Mouse (Mus musculus) neural tube, embryonic 13.5 days (tissue): ENCODE data around the gene Midn. TPM values are rescaled to one million over a fixed set of nuclear protein-coding genes. Genes with fewer than 3 reads are reported as not detected.

Experiments
- ATAC-seq: fragments of 200-750 bp; cut with Nextera tagmentation; 2 replicates; pipeline ENCODE4 v1.8.0; 2017; ENCODE audit warnings: low read depth, mild to moderate bottlenecking, moderate TSS enrichment, moderate library complexity
- H3K27ac ChIP-seq: fragments of 300-500 bp; sonication (generic); replicated peaks from 2 replicates; pipeline ENCODE4 v1.5.1; 2015; ENCODE audit warnings: moderate library complexity, mild to moderate bottlenecking, inconsistent platforms
- H3K27me3 ChIP-seq: fragments of 300-500 bp; sonication (generic); 2 replicates; pipeline ENCODE4 v1.6.1; 2015; ENCODE audit warnings: mild to moderate bottlenecking, inconsistent platforms
- H3K36me3 ChIP-seq: fragments of 300-500 bp; sonication (generic); 2 replicates; pipeline ENCODE4 v1.6.1; 2015; ENCODE audit warnings: mild to moderate bottlenecking, inconsistent platforms
- H3K4me1 ChIP-seq: fragments of 300-500 bp; sonication (generic); replicated peaks from 2 replicates; pipeline ENCODE4 v1.6.1; 2015; ENCODE audit warnings: inconsistent platforms
- H3K4me2 ChIP-seq: fragments of 300-500 bp; sonication (generic); 2 replicates; pipeline ENCODE4 v1.6.1; 2015; ENCODE audit warnings: inconsistent platforms, mild to moderate bottlenecking, moderate library complexity
- H3K4me3 ChIP-seq: fragments of 300-500 bp; sonication (generic); 2 replicates; pipeline ENCODE4 v1.5.1; 2015; ENCODE audit warnings: mild to moderate bottlenecking, inconsistent platforms
- H3K9ac ChIP-seq: fragments of 300-500 bp; sonication (generic); 2 replicates; pipeline ENCODE4 v1.6.1; 2015; ENCODE audit warnings: moderate library complexity, mild to moderate bottlenecking, inconsistent platforms
- H3K9me3 ChIP-seq: fragments of 300-500 bp; sonication (generic); 2 replicates; pipeline ENCODE4 v1.6.1; 2016; ENCODE audit warnings: inconsistent platforms
- WGBS: fragments of 180-500 bp; shearing (Covaris S2); methylation state at CpG from one replicate; pipeline ENCODE4 v1.1.7; 2015; 5-methylcytosine and 5-hydroxymethylcytosine counted together
- polyA plus RNA-seq: library from polyadenylated mRNA; unstranded; fragments of >200 nt; fragmentation: Nextera tagmentation; extraction: Ambion mirVana; gene quantifications from 2 replicates; pipeline ENCODE4 v1.2.1, GENCODE M21; 2015

The Midn gene
- polyA plus RNA-seq, 1 experiment from 2014 or later = 31.0 TPM

DNA sequence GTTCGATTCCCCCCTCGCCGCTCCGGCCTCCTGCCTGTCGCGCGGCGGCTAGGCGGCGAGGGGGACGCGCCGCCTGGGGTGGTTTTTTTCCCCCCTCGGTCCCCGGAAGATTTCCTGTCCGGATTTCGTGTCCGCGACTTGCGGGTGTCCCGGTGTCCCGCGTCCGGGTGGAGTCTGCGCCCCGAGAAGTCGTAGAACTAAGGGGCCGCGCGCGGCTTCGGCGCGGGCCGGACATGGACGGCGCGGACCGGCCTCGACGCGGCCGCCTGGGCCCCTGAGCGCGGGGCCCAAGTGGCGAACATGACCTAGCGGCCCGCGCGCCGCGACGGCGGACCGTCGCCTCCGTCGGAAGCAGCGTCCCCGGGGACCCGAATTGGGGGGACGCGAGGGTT lies 32.1 kb upstream of the Midn start:
- Histone ChIP-seq H3K27me3 (no peaks in the 10 kb centered on the region), H3K4me1 (peaks cover 54% of the 10 kb centered on the region), H3K9ac (peak overlapping the region; percentile 91), H3K9me3 (no peaks in the 10 kb centered on the region), H3K27ac (peak overlapping the region; percentile 83), H3K4me2 (peak overlapping the region; percentile 91), H3K4me3 (peak overlapping the region; percentile 69), H3K36me3 (peaks cover 11% of the 10 kb centered on the region)
- WGBS = under 1% methylated on average over 63 of the region's 63 CpGs
- no peak for ATAC-seq

DNA sequence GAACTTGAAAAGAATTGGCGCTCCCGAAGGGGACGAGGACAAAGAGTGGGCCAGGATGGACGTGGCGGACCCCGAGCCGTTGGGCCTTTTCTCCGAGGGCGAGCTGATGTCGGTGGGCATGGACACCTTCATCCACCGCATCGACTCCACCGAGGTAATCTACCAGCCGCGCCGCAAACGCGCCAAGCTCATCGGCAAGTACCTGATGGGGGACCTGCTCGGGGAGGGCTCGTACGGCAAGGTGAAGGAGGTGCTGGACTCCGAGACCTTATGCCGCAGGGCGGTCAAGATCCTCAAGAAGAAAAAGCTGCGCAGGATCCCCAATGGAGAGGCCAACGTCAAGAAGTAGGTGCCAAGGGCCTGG lies 31.5 kb upstream of the Midn start:
- Histone ChIP-seq H3K9ac (peak overlapping the region; percentile 91), H3K27me3 (no peaks in the 10 kb centered on the region), H3K4me2 (peak overlapping the region; percentile 91), H3K9me3 (no peaks in the 10 kb centered on the region), H3K36me3 (peaks cover 15% of the 10 kb centered on the region), H3K4me1 (peaks cover 54% of the 10 kb centered on the region), H3K27ac (peak overlapping the region; percentile 33), H3K4me3 (peak overlapping the region; percentile 69)
- no peak for ATAC-seq
- under 1% methylated on average over 27 of the region's 27 CpGs for WGBS

DNA sequence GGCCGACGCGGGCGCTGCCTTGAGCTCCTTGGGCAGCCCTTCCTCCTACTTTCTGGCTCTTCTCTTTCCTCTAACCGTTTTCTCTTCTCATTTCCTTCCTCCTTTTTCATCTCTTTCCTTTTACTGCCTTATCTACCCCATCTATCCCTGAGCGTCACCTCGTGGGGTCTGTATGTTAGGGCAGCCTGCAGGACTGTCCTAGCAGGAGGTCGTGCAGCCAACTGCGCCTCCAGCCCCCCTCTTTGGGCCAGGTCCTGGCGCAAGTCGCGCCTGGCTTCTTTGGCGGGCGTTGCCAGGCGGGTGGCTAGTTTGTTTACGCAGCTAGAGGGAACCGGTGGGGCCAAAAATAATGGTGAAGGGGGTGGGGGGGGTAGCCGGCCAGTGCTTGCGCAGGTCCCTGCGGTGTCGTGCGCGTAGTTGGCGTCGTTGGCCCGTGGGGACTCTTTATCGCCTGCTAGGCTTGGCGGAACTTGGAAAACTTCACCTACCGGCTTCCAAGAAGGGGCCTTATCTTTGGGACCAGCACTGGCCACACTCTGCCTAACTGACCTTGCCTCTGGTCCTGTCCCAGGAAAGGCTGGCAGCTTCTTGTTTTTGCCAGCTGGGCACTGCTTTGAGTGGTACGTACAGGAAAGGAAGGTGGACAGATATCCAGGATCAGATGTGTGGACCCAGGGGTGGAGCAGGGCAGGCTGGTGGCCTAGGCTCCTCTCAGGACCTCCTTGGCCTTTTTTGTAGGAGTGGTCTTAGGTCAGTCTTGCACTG lies 31.0 kb upstream of the Midn start:
- H3K9ac ChIP-seq = peak overlapping the region; percentile 91
- peak overlapping the region; percentile 33 for H3K27ac ChIP-seq
- H3K4me1 ChIP-seq = peaks cover 54% of the 10 kb centered on the region
- H3K4me2 ChIP-seq = peak overlapping the region; percentile 91
- no peak for ATAC-seq
- H3K4me3 ChIP-seq = peak overlapping the region; percentile 69
- 5% methylated on average over 30 of the region's 30 CpGs for WGBS
- peaks cover 21% of the 10 kb centered on the region for H3K36me3 ChIP-seq
- no peaks in the 10 kb centered on the region for H3K27me3 ChIP-seq
- no peaks in the 10 kb centered on the region for H3K9me3 ChIP-seq

DNA sequence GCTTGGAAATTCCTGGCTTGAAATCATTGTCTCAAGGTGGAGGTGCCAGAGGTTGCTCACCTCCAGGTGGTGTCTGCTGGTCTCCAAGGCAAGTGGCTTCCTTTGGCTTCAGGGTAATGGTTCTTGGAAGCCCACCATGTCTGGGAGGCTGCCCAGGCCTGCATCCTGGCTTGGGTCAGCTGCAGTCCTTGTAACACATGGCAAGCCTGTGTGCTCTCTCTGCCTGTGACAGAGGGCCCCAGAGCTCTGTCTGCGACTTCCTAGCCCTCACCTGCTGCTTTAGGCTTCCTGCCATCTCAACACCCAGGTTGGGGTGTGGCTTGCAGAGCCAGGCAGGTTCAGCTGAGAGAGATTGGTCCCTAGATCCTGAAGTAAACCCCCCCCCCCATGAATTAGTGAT lies 30.3 kb upstream of the Midn start:
- H3K4me1 ChIP-seq = peaks cover 54% of the 10 kb centered on the region
- H3K27ac ChIP-seq = peak overlapping the region; percentile 64; the same call in 1 of the 2 replicates
- H3K4me2 ChIP-seq = peak overlapping the region; percentile 91
- H3K4me3 ChIP-seq = peak overlapping the region; percentile 69
- WGBS = 67% methylated on average over 1 of the region's 1 CpGs
- H3K9me3 ChIP-seq = no peaks in the 10 kb centered on the region
- ATAC-seq = no peak
- H3K36me3 ChIP-seq = peaks cover 23% of the 10 kb centered on the region
- peak overlapping the region; percentile 91 for H3K9ac ChIP-seq
- H3K27me3 ChIP-seq = no peaks in the 10 kb centered on the region

DNA sequence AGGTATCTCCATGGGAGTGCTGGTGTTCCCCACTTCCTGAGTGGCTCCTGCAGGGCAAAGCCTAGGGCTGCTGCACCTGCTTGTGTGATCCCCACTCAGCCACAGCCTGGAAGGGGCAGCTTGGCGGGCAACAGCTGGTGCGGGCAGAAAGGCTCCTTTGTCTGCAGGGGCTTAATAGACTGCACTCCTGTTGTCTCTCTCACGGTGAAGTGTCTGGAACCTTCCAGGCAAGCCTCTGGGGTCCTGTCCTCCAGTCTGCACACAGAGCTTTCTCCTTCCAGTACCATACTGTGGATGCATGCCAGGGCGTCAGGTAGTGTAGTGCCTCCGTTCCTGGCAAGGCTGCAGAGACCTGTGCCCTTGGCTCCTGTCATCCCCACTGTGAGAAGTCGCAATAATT lies 29.5 kb upstream of the Midn start:
- H3K27ac ChIP-seq = peak overlapping the region; percentile 64
- ATAC-seq = no peak
- no peaks in the 10 kb centered on the region for H3K27me3 ChIP-seq
- H3K4me1 ChIP-seq = peaks cover 54% of the 10 kb centered on the region
- peak overlapping the region; percentile 91 for H3K4me2 ChIP-seq
- H3K36me3 ChIP-seq = peaks cover 30% of the 10 kb centered on the region
- no peaks in the 10 kb centered on the region for H3K9me3 ChIP-seq
- peak overlapping the region; percentile 69 for H3K4me3 ChIP-seq
- WGBS = 37% methylated on average over 6 of the region's 6 CpGs
- peak overlapping the region; percentile 91 for H3K9ac ChIP-seq

DNA sequence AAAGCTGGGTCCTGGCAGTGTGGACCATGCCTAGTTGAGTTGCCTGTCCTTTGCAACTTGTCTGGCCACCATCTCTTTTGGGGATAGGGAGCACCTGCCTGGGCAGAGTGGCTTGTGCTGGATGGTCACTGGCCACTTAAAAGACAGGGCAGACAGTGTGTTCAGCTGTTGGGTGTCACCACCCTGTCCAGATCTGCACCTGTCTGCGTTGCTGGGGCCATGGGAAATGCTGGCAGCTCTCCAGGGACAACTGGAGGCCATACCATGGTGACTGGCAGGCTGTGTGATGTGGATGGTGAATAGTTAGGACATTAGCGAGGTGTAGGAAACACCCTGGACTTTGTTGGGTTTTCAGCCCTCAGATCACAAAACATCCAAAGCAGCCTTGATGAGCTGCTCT lies 27.9 kb upstream of the Midn start:
- 67% methylated on average over 2 of the region's 2 CpGs for WGBS
- Histone ChIP-seq H3K4me1 (peaks cover 45% of the 10 kb centered on the region), H3K9ac (0 out of 2 replicates have a peak overlapping the region, but pooled peaks have one; percentile 19)

DNA sequence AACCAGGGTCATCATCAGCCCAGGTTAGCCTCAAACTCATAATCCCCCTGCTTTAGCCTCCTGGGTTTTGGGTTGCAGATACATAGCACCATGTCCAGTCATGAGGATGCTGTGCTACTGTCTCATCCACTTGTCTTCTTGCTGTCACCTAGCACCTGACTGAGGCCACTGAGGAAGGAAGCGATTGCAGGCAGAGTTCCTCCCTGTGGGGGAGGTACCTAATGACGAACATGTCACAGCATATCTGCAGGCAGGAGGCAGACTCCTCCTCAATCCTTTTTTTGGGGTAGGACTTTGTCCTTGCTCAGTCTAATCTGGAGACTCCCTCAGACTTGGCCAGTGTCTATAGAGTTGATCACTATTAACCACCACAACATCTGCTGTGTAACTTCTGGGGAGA lies 26.4 kb upstream of the Midn start:
- no peak for ATAC-seq
- 97% methylated on average over 2 of the region's 2 CpGs for WGBS
- no peaks in the 10 kb centered on the region for H3K9me3 ChIP-seq
- H3K27ac ChIP-seq = no peak overlapping the region
- peaks cover 57% of the 10 kb centered on the region for H3K36me3 ChIP-seq
- H3K4me2 ChIP-seq = no peak overlapping the region
- peaks cover 42% of the 10 kb centered on the region for H3K4me1 ChIP-seq
- H3K27me3 ChIP-seq = no peaks in the 10 kb centered on the region
- H3K4me3 ChIP-seq = no peak overlapping the region
- H3K9ac ChIP-seq = no peak overlapping the region

More for the DNA sequence above, 27.9 kb upstream of the Midn start:
- H3K4me2 ChIP-seq = no peak overlapping the region
- no peaks in the 10 kb centered on the region for H3K27me3 ChIP-seq
- no peak overlapping the region for H3K27ac ChIP-seq
- no peaks in the 10 kb centered on the region for H3K9me3 ChIP-seq
- no peak overlapping the region for H3K4me3 ChIP-seq
- no peak for ATAC-seq
- H3K36me3 ChIP-seq = peaks cover 42% of the 10 kb centered on the region

DNA sequence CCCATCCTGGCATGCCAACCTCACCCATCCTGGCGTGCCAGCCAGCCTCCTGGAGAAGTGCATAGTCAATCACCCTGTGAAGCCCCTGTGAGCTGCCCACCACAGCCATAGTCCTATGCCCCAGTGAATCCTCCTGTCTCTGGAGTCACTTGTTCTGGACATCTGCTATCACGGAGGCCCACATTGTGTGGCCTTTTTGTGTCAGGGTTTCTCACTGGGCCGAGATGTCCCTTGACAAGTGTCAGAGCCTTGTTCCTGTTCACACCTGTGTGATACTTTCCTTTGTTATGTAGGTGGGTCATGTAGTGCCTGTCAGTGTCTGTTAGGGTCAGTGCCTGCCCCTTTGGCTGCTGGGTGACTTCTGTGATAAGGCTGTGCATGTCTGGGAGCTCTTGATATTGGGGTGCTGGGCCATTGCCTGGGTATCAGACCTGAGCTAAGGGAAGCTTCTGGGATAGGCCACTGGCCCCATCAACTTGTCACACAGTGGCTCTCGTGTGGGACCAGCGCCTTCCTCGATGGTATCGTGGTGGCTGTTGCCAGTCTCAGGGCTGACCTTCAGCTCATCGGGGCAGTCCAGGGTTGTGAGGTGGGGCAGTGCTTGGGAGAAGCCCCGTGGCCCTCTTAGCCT lies 24.0 kb upstream of the Midn start:
- no peaks in the 10 kb centered on the region for H3K27me3 ChIP-seq
- no peak overlapping the region for H3K27ac ChIP-seq
- peaks cover 18% of the 10 kb centered on the region for H3K4me1 ChIP-seq
- H3K36me3 ChIP-seq = peaks cover 81% of the 10 kb centered on the region
- H3K9me3 ChIP-seq = no peaks in the 10 kb centered on the region
- H3K9ac ChIP-seq = no peak overlapping the region
- H3K4me3 ChIP-seq = no peak overlapping the region
- 93% methylated on average over 9 of the region's 9 CpGs for WGBS
- ATAC-seq = no peak
- no peak overlapping the region for H3K4me2 ChIP-seq

DNA sequence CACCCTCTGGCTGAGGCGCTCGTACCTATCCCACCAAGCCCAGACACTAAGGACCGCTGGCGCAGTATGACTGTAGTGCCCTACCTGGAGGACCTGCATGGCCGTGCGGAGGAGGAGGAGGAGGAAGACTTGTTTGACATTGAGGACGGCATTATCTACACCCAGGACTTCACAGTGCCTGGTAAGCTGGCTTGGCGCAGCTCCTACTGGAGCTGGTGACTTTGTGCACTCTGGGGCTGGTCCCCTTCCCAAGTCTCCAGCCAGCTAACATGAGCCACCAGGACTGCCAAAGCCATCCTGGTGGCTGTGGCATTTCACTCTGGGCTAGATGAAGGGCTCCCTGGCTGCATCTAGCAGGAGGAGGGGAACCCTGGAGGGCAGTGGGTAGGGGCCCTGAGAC lies 20.2 kb upstream of the Midn start:
- WGBS = 93% methylated on average over 8 of the region's 8 CpGs

DNA sequence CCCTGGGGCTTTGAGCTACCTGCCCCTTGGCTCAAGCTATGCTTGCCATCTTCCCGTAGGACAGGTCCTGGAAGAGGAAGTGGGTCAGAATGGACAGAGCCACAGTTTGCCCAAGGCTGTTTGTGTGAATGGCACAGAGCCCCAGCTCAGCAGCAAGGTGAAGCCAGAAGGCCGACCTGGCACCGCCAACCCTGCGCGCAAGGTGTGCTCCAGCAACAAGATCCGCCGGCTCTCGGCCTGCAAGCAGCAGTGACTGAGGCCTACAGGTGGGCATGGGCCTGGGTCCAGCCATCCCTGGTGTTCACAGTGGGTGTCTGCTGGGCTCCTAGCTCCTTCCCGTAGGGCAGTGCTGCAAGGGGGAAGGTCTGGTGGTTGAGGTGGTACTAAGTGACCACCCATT lies 18.2 kb upstream of the Midn start:
- H3K9me3 ChIP-seq = no peaks in the 10 kb centered on the region
- ATAC-seq = no peak
- H3K4me2 ChIP-seq = no peak overlapping the region
- no peak overlapping the region for H3K4me3 ChIP-seq
- H3K27ac ChIP-seq = no peak overlapping the region
- peaks cover 17% of the 10 kb centered on the region for H3K4me1 ChIP-seq
- no peaks in the 10 kb centered on the region; the same call in 1 of the 2 replicates for H3K27me3 ChIP-seq
- H3K36me3 ChIP-seq = peaks cover 100% of the 10 kb centered on the region
- H3K9ac ChIP-seq = no peak overlapping the region
- WGBS = 94% methylated on average over 9 of the region's 9 CpGs

More for the DNA sequence above, 20.2 kb upstream of the Midn start:
- Histone ChIP-seq H3K9me3 (no peaks in the 10 kb centered on the region), H3K36me3 (peaks cover 95% of the 10 kb centered on the region), H3K9ac (no peak overlapping the region), H3K27ac (no peak overlapping the region), H3K27me3 (no peaks in the 10 kb centered on the region; the same call in 1 of the 2 replicates), H3K4me3 (no peak overlapping the region), H3K4me2 (no peak overlapping the region), H3K4me1 (peaks cover 13% of the 10 kb centered on the region)
- ATAC-seq = no peak

DNA sequence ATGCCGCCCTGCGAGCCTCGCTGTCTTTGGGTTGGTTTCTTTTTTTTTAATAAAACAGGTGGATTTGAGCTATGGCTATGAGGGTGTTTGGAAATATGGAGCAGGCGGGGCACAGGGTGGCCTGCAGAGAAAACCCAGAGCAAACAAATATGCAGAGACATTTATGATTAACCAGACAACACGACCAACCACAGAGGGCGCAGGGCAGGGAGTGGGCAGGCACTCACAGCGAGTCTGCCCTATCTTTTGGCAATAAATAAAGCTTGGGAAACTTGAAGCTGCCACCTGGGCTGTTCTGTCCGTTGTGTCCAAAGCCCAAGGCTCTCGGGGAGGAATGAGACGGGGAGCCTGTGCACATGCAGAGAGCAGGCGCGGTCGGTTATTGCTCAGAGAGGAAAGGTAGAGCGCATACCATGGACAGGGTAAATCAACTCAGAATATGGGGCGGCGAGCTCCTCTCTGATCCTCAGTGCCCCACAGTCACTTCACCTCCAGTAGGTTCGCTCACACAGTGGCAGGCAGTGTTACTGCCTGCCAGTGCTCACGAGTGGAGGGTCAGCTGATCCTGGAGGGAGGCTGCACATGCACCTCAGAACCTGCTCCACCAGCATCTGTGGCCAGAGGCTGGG lies 17.6 kb upstream of the Midn start:
- peaks cover 1% of the 10 kb centered on the region for H3K27me3 ChIP-seq
- no peaks in the 10 kb centered on the region for H3K9me3 ChIP-seq
- H3K4me3 ChIP-seq = no peak overlapping the region
- H3K4me1 ChIP-seq = peaks cover 17% of the 10 kb centered on the region
- H3K36me3 ChIP-seq = peaks cover 100% of the 10 kb centered on the region
- H3K4me2 ChIP-seq = no peak overlapping the region
- H3K27ac ChIP-seq = no peak overlapping the region
- 0 out of 2 replicates have a peak overlapping the region, but pooled peaks have one; percentile 26 for H3K9ac ChIP-seq
- 81% methylated on average over 18 of the region's 18 CpGs for WGBS
- no peak for ATAC-seq
